Mouse (Mus musculus): ENCODE data around the gene Tada2a.

GRCm38 (mm10) chr11:84066927-84067645 lies 62.3 kb downstream of the Tada2a start:
- TF ChIP-seq USF1 (IDR thresholded peaks at IDR 0.05; ENCODE audit: low read depth) (no peak), CTCF (IDR thresholded peaks at IDR 0.05; ENCODE audit: control insufficient read depth, insufficient read depth, insufficient read length) (no peak)
